ENCODE assay signal across 8 mouse cellular contexts in the genomic region with DNA sequence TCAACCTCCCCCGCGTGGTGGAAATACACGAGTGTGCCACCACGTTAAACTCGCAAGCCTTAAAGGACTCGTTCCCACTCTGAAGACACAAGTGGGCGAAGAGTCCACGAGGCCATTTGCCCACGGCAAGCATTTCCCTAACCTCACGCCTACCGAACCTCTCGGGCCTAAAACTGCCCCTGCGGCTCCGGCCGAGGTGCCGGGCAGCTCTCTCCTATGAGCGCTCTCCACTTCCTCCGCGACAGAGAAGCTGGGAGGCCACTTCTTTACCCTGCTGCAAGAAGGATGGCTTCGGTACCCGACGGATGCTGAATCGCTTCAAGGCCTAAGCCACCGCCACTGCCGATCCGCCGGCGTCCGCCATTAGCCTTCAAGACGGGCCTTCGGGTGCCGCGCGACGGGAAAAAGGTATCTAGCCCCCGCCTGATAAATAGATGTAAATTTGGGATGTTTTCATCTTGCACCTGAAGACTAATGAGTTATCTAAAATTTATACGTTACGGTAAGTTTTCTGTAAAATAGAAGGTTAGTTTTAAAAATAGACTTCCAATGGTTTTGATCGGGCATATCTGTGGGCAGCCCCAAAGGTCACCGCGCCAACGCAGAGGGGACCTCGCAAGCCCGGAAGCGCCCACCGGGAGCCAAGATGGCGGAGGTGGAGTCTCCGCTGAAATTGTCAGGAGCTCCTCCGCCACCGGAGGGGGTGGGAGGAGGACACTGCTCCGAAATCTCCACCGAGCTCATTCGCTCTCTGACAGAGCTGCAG. TPM values are rescaled to one million over a fixed set of nuclear protein-coding genes. Genes with fewer than 3 reads are reported as not detected.
DNase-seq lines count a peak whose midpoint lies in the region; ATAC-seq lines count a peak whose summit lies in the region.

TSS of gene Cog4 (plus strand) at position 196 of the 766 bp plus-strand sequence.
TSS of gene Sf3b3 (minus strand) at position 383 of the 766 bp plus-strand sequence.

- H3K9ac ChIP-seq in heart, embryonic 13.5 days: peak within 1 kb of the TSS; percentile 98
- peak within 1 kb of the TSS; percentile 91 for H3K9ac ChIP-seq in liver, embryonic 12.5 days
- H3K9ac ChIP-seq in stomach, embryonic 15.5 days: peak within 1 kb of the TSS; percentile 79

- DNase-seq in CD4-positive helper T cell, adult 2 months (ENCODE audit: low read depth, low spot score): peak; percentile 92
- DNase-seq in brain, embryonic 18.5 days (ENCODE audit: low read depth, low spot score): peak; percentile 73
- DNase-seq in kidney, postnatal 10 days: peak; percentile 91
- DNase-seq in natural killer cell, adult 2 months (ENCODE audit: low spot score in 2 of 2): peak; percentile 85 to 87

- no peaks in the 10 kb centered on the region for H3K9me3 ChIP-seq in heart, embryonic 13.5 days
- H3K9me3 ChIP-seq in liver, embryonic 12.5 days (replicated peaks): no peaks in the 10 kb centered on the region
- H3K9me3 ChIP-seq in stomach, embryonic 15.5 days: no peaks in the 10 kb centered on the region

- H3K36me3 ChIP-seq in heart, embryonic 13.5 days: peaks cover 55% of the 10 kb centered on the region
- H3K36me3 ChIP-seq in liver, embryonic 12.5 days: peaks cover 53% of the 10 kb centered on the region
- H3K36me3 ChIP-seq in stomach, embryonic 15.5 days: peaks cover 17% of the 10 kb centered on the region; the same call in 1 of the 2 replicates

- peak; percentile 98 for ATAC-seq in erythroid progenitor cell, adult 5-6 weeks (replicated peaks; ENCODE audit: low FRiP score, poor library complexity, severe bottlenecking)
- peak; percentile 84 for ATAC-seq in heart, embryonic 13.5 days (ENCODE audit: extremely low read depth, insufficient number of reproducible peaks, low FRiP score, low TSS enrichment)
- ATAC-seq in liver, embryonic 12.5 days: peak; percentile 91
- ATAC-seq in stomach, embryonic 15.5 days (ENCODE audit: insufficient read depth, low FRiP score, low read depth): peak; percentile 80

- H3K4me1 ChIP-seq in heart, embryonic 13.5 days: peaks cover 35% of the 10 kb centered on the region
- peaks cover 45% of the 10 kb centered on the region for H3K4me1 ChIP-seq in liver, embryonic 12.5 days
- peaks cover 12% of the 10 kb centered on the region for H3K4me1 ChIP-seq in stomach, embryonic 15.5 days

- peak within 1 kb of the TSS; percentile 72 for H3K4me3 ChIP-seq in heart, embryonic 13.5 days
- peak within 1 kb of the TSS; percentile 93 for H3K4me3 ChIP-seq in liver, embryonic 12.5 days
- peak within 1 kb of the TSS; percentile 78 for H3K4me3 ChIP-seq in stomach, embryonic 15.5 days (replicated peaks)

- no peaks in the 10 kb centered on the region for H3K27me3 ChIP-seq in heart, embryonic 13.5 days (replicated peaks)
- H3K27me3 ChIP-seq in liver, embryonic 12.5 days (replicated peaks): no peaks in the 10 kb centered on the region
- no peaks in the 10 kb centered on the region for H3K27me3 ChIP-seq in stomach, embryonic 15.5 days (replicated peaks)

- peak within 1 kb of the TSS; percentile 80 for H3K4me2 ChIP-seq in heart, embryonic 13.5 days
- peak within 1 kb of the TSS; percentile 85 for H3K4me2 ChIP-seq in liver, embryonic 12.5 days
- H3K4me2 ChIP-seq in stomach, embryonic 15.5 days: peak within 1 kb of the TSS; percentile 73

- H3K27ac ChIP-seq in heart, embryonic 13.5 days (replicated peaks): peak within 1 kb of the TSS; percentile 89
- H3K27ac ChIP-seq in liver, embryonic 12.5 days: peak within 1 kb of the TSS; percentile 83
- peak within 1 kb of the TSS; percentile 86 for H3K27ac ChIP-seq in stomach, embryonic 15.5 days

- whole genome bisulfite sequencing in heart, embryonic 13.5 days: under 1% methylated on average over 53 of the region's 53 CpGs
- under 1% methylated on average over 53 of the region's 53 CpGs for WGBS in liver, embryonic 12.5 days (ENCODE audit: insufficient replicate concordance)
- under 1% methylated on average over 53 of the region's 53 CpGs for WGBS in stomach, embryonic 15.5 days

RNA-seq across cellular contexts. Expression of gene Cog4, which starts in this region (rescaled TPM):
- total RNA-seq in erythroid progenitor cell, adult 5-6 weeks (2015; ENCODE audit: low replicate concordance): 18.9 and 27.4 TPM in 2 replicates
- 21.6 and 55.7 TPM in 2 replicates for total RNA-seq in erythroid progenitor cell, adult 5-6 weeks (2017; ENCODE audit: low replicate concordance)
- polyA plus RNA-seq in heart, embryonic 13.5 days (2015; fragmentation: Nextera tagmentation; extraction: Ambion mirVana): 55.8 and 63.9 TPM in 2 replicates
- polyA plus RNA-seq in liver, embryonic 12.5 days (2016; fragmentation: Nextera tagmentation; extraction: Ambion mirVana): 43.1 and 45.1 TPM in 2 replicates
- 65.0 and 73.1 TPM in 2 replicates for polyA plus RNA-seq in stomach, embryonic 15.5 days (2015; fragmentation: Nextera tagmentation; extraction: Ambion mirVana)

RNA-seq across cellular contexts. Expression of gene Sf3b3, which starts in this region (rescaled TPM):
- 46.5 and 49.7 TPM in 2 replicates for total RNA-seq in erythroid progenitor cell, adult 5-6 weeks (2015; ENCODE audit: low replicate concordance)
- 57.1 and 60.3 TPM in 2 replicates for total RNA-seq in erythroid progenitor cell, adult 5-6 weeks (2017; ENCODE audit: low replicate concordance)
- 76.9 and 81.2 TPM in 2 replicates for polyA plus RNA-seq in heart, embryonic 13.5 days (2015; fragmentation: Nextera tagmentation; extraction: Ambion mirVana)
- 127 TPM in 2 replicates for polyA plus RNA-seq in liver, embryonic 12.5 days (2016; fragmentation: Nextera tagmentation; extraction: Ambion mirVana)
- 122 and 127 TPM in 2 replicates for polyA plus RNA-seq in stomach, embryonic 15.5 days (2015; fragmentation: Nextera tagmentation; extraction: Ambion mirVana)

Comparison
In these comparisons a context has a peak if more than half of its experiments do, and no peak if none do; other contexts are left out.
1. Peak in every context shown above with its lines: DNase-seq, ATAC-seq, H3K4me3 ChIP-seq and H3K27ac ChIP-seq.